Mouse (Mus musculus) liver, adult (tissue): ENCODE data around the gene Dusp1.
A peak's percentile ranks its signal among the peaks of the same experiment; 100 is the strongest.

Experiments used
- GATA4 ChIP-seq: IDR thresholded peaks from 2 replicates; pipeline ENCODE4 v1.6.1; 2014; ENCODE audit warnings: mild to moderate bottlenecking, low read length; ENCODE audit not compliant: insufficient replicate concordance

Gene Dusp1

GRCm38 (mm10) chr17:26574118-26574517 lies 12.2 kb upstream of the Dusp1 start:
- no peak for TF ChIP-seq GATA4

- TF ChIP-seq GATA4 = no peak
These were observed 10.3 kb upstream of the Dusp1 start for GRCm38 (mm10) chr17:26572265-26572664.

- peak; percentile 74; the same call in 1 of the 2 replicates for TF ChIP-seq GATA4
These were observed 9.4 kb upstream of the Dusp1 start for GRCm38 (mm10) chr17:26571377-26571776.

- TF ChIP-seq GATA4 = no peak
These were observed 8.8 kb upstream of the Dusp1 start for GRCm38 (mm10) chr17:26570651-26571118.

- no peak for TF ChIP-seq GATA4
These were observed 7.8 kb upstream of the Dusp1 start for GRCm38 (mm10) chr17:26569594-26570350.

- TF ChIP-seq GATA4 = no peak
These were observed 5.9 kb upstream of the Dusp1 start for GRCm38 (mm10) chr17:26567818-26568173.

GRCm38 (mm10) chr17:26567142-26567817 lies 5.4 kb upstream of the Dusp1 start:
- TF ChIP-seq GATA4 = no peak

- TF ChIP-seq GATA4 = no peak
These were observed 2.5 kb upstream of the Dusp1 start for GRCm38 (mm10) chr17:26564439-26564838.

- TF ChIP-seq GATA4 = no peak
These were observed 1.5 kb upstream of the Dusp1 start for GRCm38 (mm10) chr17:26563476-26563875.

GRCm38 (mm10) chr17:26562292-26562691 lies 364 bp upstream of the Dusp1 start:
- no peak for TF ChIP-seq GATA4

- TF ChIP-seq GATA4 = no peak
These were observed 663 bp downstream of the Dusp1 start, which contains the start of gene Ergic1 for GRCm38 (mm10) chr17:26561290-26561640. TSS of gene Ergic1 (plus strand) at chr17:26561489.

GRCm38 (mm10) chr17:26560526-26561289 lies 1.2 kb downstream of the Dusp1 start:
- TF ChIP-seq GATA4 = no peak

- no peak for TF ChIP-seq GATA4
These were observed 8.9 kb downstream of the Dusp1 start for GRCm38 (mm10) chr17:26553033-26553432.

- no peak for TF ChIP-seq GATA4
These were observed 10.8 kb downstream of the Dusp1 start for GRCm38 (mm10) chr17:26551104-26551503.

- no peak for TF ChIP-seq GATA4
These were observed 12.6 kb downstream of the Dusp1 start for GRCm38 (mm10) chr17:26549148-26549809.

GRCm38 (mm10) chr17:26548566-26548965 lies 13.4 kb downstream of the Dusp1 start:
- TF ChIP-seq GATA4 = no peak

- TF ChIP-seq GATA4 = 0 out of 2 replicates have a peak, but pooled peaks have one; percentile 26
These were observed 14.2 kb downstream of the Dusp1 start for GRCm38 (mm10) chr17:26547771-26548170.
